Mouse (Mus musculus): ENCODE results near the gene Card9.

Card9 gene

DNA sequence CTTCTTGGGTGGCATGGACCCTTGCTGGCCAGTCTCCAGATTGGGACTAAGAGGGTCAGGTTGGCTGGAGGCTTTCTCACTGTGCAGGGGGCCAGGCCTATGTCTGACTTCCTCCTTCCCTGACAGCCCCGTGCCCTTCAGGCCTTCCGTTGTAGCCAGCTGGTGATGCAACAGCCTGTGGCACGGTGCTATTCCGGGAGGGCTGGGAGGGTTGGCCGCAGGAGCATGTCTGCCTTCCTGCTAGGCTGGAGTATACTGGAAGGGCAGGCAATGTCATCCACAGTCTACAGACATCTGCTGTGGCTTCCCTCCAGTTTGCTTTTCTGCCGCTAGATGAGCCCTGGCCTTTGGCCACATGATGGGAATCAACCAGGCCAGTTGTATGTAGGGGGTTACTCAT, 735 bp downstream of the Card9 start:
- no peak for DNase-seq

DNA sequence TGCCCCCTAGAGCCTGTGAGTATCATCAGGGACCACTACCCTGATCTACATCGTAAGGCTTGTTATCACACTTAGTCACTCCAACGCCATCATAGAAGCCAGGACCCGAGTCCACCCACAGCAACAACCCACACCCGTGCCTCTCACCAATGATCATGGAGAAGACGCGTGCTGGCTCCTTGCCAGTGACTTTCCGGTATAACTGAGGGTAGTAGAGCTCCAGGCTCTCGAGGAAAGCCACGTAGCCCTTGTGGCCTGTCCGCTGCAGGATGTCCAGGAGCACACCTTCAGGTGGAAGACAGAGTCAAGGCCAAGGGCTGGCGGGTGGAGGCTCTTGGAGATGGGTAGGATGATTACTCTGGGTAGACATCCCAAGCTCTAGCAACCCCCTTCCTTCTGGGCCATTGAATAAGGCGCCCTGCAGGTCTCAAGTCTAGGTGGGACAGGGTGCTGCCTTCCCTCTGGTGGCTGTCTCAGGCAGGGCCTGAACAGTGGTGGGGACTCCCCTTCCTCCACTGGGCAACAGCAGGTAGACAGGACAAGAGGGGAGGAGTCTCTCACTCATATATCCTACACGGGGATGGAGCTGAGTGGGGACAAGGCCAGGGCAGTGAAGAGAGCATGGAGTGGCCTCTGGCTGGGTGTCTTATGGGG, 1.9 kb downstream of the Card9 start:
- DNase-seq, result no peak

DNA sequence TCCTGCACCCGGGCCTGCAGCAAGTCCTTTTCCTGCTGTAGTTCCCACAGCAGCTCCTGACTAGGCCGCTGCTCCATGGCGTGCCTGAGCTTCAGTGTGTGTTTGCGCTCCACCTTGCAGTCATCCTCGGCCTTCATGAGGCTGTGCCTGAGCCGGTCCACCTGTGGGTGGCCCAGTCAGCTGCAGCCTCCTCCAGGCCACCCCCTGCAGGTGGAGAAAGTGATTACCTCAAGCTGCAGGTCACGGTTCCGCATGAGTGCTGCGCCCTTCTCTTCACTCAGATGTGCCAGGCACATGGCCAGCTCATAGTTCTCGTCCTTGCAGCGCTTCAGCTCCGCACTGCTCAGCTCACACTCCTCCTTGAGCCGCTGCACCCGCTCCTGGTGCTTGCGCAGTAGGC, 3.2 kb downstream of the Card9 start:
- peak; percentile 87 for DNase-seq

DNA sequence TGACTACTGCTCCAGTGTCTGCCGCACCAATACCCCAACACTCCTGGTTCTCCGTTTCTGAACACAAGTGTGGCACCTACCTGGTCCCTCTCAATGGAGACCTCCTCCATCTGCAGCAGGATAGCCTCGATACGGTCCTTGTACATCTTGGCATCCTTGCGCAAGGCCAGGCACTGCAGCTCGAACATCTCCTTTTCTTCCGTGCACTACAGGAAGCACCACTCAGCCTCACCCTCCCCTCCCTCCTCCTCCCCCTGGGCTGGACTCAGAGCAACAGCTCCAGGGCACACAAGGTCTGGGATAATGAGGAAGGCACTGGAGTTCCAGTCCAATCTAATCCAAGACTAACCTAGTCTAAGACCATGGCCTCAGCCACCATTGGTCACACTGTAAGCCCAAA, 4.0 kb downstream of the Card9 start:
- no peak for DNase-seq

DNA sequence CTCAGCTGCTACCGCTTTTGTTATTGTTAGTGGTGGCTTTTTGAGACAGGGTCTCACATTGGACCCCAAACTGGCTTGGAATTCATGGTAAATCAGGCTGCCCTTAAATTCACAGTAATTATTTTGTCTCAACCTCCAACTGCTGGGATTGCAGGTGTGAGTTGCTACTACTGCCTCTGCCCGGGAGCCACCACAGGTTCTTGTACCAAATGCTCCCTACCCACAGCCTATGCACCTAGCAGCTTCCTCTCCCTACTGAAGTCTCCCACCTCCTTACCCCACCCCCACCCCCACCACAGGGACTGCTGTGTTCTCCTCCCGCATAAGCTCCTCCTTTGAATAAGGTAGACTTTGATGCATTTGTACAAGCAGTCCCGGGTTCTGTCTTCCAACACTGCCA, 4.5 kb downstream of the Card9 start:
- DNase-seq, result no peak

DNA sequence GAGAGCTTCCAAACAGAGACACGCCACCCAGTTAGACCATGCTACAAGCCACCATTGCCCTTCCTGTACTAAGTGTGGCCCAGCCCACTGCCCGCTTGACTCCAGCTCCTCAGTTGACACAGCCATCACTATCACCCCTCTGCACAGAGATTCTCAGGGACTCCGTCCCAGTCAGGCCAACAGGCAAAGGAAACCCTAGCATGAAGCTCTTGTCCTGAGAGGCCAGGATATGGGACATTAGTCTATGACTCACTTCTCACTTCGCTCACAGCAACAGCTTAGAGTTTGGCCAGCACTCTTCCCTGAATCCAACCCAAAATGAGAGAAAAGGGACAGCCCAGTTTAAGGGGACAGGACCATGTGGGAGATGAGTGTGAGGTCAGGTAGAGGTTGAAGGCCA, 6.3 kb downstream of the Card9 start:
- no peak for DNase-seq

DNA sequence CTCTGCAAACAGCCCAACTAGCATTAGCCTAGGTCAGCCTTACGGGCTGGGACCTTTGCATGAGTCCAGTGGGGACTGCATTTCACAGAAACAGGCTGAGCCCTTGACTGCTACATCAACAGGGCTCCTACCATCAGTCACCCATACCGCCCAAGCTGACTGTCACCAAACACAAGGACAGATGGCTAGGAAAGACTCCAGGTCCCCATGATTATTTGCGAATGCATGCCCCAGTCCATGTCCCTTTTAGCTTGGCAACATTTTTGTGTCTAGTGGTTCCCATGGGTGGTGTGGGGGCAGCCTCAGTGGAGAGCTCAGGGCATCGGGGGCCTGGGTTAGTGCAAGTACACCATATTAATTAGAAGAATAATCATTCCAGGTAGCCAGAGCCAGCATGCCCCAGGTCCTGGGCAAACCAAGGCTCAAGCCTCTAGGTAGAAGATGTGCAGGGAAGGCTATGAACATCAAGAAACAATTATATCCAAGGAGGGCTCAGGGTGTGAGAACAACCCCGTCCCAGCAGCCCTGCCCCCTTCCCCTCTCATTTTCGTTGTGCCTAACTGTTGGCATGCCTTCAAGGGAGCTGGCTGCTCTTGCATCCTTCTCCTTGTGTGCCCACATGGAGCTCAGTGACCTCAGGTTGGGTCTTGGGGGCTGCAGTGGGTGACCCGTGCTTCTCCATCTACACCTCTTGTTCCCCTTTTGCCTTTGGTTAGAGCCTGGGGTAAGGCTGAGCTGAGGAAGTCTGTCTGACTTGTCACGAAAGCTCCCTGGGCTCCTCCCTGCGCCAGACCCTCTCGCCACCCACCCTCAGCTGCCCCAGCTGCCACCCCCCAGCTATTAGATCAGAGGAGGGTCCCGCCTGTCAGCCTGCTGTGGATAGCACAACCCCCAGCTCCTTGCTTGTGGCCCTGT, 7.4 kb downstream of the Card9 start:
- no peak for DNase-seq

DNA sequence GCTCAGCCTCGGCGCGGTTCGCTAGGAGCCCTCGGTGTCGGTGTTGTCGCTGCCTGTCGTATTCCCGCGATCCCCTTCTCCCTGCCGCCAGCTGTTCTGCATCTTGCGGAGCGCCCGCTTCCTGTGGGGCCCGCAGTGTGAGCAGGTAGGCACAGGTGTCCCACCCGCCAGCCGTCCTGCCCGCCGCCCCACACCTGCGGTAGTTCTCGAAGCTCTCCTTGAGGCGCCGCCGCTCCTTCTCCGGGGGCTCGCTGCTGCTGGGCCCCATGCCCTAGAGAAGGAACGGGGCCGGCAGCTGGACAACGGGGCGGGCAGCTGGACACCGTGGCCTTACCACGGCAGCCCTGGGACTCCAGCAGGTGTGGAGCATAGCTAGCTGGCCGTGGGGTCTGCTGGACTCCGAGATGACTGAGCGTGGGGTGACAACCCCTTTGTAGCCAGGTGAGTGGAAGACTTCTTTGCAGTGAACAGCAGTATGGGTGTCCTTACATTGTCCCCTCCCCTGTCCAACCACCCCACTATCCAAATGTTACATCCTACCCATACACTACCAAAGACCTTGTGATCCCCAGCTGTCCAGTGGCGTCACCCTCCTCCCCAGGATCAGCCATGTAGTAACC, 8.3 kb downstream of the Card9 start:
- no peak for DNase-seq

DNA sequence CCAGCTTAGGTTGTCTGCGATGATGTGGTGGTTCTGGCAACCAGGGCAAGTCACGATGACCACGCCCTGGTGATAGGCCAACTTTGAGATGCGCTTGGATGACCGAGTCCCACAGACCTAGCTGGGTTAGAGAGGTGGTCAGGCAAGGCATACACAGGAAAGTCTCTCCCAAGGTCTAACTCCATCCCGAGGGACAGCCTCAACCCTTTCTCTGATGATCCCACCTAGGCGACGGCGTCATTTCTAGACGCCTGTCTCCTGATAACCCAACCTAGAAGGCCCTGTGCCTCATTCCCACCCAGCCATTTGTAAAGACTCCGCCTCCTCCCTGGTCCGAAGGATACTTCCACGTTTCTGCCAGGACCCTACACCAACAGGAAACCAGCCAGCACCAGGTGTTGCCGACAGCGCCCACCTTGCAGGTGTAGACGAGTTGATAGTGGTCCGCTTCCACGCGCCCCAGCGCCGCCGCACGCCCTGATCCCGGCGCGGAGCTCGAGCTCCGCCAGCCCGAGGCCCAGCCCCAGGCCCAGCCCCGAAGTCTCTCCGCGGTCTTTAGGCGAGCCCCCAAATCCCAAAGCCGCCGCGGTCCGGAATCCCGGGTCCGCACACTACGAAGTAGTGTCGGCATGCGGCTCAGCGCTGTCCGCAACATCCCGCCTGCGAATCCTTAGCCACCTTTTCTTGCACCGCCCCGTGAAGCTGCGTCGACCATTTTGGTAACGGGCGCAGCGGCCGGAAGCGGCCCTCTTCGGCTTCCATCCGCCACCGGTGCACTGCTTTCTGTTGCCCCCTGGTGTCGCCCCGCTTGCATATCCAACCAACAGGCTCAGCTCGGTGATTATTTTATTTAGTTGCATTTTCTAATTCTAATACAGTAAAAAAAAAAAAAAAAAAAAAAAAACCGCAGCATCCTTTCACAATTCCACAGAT, 9.1 kb downstream of the Card9 start, which contains the start of gene Dnlz:
TSS of gene Dnlz (minus strand) at position 753 of the 933 bp plus-strand sequence.
- DNase-seq, result peak; percentile 96

DNA sequence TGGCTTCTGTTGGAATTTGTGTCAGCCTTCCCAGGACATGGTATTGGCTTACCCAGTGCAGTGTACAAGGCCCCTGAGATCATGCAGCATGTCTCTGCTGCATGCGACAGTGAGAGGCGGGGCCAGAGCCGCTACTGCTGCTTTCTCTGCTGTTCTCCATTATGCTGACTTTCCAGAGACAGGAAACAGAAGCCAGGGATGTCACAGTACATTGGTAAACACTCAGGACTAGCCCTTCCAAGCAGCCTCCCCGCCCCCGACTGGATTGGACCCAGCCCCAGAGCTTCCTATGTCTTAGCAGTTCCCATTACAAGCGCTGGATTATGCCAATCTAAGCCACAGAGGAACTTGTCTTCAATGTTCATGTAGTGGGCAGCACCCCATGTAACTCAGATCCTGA, 12.5 kb downstream of the Card9 start:
- DNase-seq, result peak; percentile 77

DNA sequence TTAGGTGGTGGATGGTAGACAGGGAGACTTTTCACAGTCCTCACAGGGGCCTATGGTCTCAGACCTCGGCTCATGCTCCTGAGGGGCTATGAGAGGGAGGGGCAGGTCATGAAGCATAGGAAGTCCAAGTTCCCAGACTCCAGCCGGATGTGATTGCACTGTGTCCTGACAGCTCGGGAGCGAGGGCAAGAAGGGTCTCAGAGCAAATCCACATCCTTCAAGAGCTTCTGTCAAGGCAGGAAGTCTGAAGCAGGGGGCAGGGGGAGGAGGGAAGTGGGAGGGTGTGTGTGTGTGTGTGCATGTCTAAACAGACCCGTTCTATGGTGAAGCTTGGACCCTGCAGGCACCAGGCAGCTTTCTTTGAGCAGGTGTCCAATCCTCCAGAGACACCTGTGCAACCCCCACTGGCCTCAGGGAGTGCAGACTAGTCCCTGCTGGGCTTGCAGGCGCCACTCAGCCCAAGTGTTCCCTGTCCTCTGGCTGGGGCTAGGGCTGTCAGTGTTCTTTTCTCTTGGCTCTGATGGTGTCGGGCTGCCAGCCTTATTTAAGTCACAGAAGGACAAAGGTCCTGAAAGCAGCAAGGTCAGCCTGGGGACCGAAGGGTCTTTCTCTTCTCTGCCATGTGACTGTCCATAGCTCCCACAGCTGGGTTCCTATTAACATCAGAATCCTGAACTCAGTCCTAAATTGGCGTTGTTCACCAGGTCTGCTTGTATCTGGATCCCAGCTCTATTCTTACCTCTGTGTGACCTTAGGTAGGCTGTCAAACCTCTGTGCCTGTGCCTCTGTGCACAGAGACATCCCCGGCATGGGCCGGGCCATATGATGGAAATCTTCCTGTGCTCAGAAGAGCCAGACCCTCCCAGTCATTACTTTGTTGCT, 17.9 kb downstream of the Card9 start:
- DNase-seq, result peak; percentile 83

DNA sequence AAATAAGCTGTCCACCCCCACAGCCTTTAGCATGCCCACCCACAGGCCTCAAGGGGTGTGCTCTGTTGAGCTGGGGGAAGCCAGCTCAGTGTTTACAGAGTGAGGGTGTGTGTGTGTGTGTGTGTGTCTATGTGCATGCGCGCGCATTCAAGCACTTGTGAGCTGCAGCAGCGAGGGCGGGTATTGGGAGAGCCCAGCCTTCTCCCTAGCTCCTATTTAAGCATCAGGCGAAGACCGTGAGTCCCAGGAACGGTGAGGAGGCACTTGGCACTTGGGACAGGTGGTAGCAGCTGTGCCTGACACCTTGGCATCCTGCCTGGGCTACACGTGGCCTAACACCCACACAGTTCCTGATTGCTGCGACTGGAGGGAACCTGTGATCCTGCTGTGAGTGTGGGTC, 18.7 kb downstream of the Card9 start:
- DNase-seq, result peak; percentile 72

DNA sequence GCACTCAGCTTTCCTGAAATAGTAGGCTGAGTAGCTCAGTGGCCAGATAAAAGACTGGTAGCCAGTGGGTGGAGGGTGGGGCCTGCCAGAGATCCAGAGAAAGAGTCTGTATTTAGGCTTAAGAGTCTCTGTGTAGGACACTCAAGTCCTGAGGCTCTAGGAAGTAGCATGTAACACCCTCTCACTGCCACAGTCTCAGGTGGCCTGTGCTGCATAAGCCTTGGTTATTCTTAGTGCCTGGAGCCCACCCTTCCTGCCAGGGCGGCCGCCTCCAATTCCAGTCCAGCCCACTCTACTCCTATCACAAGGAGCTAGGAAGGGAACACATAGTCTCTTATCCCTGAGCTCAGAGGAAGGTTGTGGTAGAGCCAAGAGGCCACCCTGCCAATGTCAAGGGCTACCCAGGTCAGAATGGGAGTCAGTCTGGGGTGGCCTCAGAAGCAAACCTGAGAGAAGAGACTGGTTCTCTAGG, 19.2 kb downstream of the Card9 start:
- DNase-seq, result peak; percentile 49

DNA sequence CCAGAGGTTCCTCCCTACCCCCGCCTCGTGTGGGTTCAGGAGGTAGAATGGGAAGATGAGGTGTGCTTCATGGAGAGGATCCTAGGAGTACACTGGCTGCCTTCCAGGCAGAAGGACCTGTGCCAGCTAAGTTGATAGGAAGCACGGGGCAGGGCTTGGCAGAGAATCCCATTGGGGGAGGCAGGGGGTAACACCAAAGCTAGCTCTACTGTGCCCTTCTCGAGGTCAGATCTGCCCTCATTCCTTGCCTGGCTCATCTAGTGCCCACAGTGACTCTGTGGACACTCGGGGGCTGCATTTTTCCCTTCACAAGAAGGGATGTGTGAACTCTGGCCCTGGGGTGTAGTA, 21.5 kb downstream of the Card9 start:
- DNase-seq, result peak; percentile 58

DNA sequence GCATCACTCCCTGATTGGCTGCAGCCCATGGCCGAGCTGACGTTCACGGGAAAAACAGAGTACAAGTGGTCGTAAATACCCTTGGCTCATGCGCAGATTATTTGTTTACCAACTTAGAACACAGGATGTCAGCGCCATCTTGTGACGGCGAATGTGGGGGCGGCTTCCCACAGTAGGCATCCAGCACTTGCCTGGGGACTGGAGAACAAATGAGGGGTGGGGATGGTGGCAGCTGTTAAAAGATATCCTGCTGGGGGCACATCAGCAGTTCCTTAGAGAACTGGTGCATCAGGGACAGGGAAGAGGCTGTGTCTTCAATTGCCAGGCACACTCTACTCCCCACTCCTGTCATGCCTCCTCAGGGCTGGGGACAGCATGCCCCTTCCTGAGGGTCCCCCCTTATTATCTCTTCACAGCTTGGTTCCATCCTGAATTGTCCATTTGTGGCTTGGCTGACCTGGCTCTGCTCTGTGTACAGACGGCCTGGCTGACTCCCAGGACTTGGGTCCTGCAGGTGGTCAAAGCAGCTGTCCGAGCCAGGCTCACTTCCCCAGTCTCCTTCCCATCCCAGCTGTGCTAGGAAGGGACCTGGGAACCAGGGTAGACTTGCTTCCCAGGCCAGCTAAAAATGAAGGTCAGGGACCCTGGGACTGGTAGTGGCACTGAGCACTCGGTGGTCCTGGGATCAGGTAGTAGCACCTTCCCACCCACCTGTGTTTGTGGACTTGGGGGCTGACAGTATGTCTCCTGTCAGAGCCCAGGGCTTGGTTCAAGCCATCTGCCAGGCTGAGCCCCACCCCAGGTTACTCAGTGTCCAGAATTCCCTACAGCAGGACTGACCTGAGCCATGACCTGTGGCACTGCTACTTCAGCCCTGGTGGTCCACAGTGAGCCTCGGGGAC, 22.2 kb downstream of the Card9 start:
- no peak for DNase-seq

DNA sequence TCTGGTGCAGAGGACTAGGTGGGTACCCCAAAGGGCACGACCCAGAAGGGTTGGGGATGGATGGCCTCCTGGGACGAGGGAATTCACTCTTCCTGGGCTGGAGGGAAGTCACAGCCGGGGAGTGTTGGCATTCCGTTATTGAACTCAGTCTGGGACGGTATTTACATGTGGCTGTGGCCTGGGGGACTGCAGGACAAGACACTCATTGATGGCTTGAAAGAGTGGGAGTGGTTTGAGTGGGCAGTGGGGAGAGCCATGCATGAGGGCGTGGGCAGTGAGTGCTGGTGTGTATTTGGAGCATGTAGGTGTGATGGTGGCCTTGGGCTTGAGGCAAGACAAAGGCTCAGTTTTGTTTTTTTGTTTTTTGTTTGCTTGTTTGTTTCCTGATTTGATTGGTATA, 30.0 kb downstream of the Card9 start:
- DNase-seq, result no peak

DNA sequence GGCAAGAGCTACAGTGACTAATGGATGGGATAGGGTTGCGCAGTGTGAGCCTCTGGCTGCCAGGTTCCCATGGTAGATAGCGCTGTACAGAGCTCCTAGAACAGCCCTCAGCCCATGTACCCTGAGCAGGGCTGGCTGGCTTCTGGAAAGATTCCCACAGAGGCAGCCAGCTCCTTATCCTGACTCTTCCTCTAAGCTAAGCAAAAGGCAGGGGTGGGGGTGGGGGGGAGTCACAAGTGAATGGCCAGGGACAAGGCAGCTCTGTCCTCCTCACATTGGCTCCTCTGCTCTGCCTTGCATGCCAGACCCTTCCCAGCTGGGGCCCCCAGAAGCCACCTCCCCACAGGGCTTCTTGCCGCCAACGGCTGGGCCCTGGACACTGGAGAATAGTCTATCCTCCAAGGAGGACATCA, 30.7 kb downstream of the Card9 start:
- no peak for DNase-seq

DNA sequence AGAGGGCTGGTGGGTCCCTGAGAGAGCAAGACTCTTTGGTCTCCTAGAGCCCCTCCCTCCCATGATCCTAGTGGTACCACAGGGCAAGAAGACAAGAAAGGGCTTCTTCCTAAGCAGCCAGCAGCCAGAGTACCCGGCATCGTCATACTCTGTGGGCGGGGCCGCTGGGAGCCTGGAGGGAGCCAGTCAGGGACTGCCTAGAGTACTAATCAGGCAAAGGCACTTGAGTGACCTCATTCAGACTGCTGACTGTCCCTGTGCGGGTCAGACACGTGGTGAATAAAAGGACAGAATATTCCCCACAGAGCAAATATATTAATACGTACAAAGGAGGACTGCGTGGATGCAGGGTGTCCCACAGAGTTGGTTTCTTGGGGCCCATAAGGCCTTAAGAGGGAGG, 31.3 kb downstream of the Card9 start:
- peak; percentile 6 for DNase-seq

DNA sequence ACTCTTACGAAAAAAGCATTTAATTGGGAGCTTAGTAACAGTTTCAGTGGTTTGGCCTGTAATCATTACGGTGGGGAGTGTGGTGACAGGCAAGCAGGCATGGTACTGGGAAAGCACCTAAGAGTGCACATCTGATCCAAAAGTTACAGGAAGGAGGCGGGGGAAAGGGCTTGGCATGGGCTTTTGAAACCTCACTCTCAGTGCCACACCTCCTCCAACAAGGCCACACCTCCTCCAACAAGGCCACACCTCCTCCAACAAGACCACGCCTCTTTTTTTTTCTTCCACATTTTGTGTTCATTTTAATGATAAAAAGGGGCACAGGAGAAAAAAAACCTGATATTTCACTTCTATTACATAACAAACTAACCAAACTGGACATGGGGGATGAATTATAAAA, 32.9 kb downstream of the Card9 start:
- peak; percentile 17 for DNase-seq

DNA sequence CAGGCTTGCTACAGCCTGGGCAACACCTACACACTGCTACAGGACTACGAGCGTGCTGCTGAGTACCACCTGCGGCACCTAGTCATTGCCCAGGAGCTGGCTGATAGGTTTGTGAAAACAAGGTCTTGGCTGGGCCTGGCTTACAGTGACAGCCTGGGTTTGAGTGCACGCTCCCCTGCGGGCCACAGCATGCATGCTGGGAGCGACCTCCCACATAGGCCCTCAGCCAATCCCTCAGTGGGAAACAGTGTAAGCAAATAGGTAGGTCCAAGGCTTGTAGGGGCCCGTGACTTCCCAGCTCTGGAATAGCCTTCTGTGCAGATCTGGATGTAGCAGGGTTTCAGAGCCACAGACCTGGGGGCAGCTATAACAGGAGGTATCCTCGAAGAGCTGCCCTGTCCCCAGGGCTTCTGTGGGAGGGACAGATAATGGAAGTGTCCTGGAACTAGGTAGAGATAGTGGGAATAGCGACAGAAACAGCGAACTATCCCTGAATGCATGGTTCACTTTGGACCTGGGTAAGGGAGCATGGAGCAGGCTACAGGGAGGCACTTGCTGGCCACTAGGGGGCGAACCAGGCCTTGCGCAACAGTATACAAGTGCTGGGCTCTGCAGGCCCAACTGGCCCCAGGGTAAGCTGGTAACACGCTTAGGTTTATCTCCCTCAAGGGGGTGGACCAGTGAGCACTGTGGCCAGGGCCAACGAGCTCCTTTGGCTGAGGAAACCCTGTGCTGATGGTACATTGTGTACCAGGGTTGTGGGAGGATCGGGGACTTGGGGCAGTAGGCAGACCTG, 35.1 kb downstream of the Card9 start:
- DNase-seq, result peak; percentile 66
